Mouse (Mus musculus): ENCODE results near the gene Thrb. TPM values are rescaled to one million over a fixed set of nuclear protein-coding genes. Genes with fewer than 3 reads are reported as not detected.

Thrb gene
- total and polyA plus RNA-seq, 3 experiments, result not detected

DNA sequence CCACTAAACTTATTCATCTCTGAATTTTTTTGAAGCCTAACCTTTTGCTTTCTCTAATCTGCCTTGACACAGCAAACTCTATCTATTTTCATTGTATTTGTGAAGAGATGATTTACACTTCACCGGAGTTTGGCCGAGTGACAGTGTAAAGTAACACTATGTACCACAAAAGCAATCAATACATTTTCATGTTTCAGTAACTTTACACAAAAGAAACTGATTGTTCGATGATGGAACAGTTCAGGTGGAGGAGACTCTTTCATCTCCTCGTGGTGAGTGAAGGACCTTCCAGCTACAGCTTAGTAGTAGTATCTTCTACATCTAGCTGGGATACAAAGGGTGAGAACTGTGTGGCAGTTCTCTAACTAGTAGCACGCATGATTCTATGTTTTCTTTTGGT is 5.0 kb upstream of the Thrb start (continued):
- no peak for TF ChIP-seq USF2 (IDR thresholded peaks at IDR 0.05; ENCODE audit: borderline replicate concordance in 1 of 2, insufficient read depth in 1 of 2, low read depth in 1 of 2, low read length in 2 of 2)
- no peak for TF ChIP-seq RCOR1 (IDR thresholded peaks at IDR 0.05; ENCODE audit: low read depth, low read length)
- TF ChIP-seq MYB (IDR thresholded peaks at IDR 0.05; ENCODE audit: low read depth, low read length), result no peak

- H3K9ac ChIP-seq (ENCODE audit: control insufficient read depth, low read depth, low read length, poor library complexity, severe bottlenecking), result no peak overlapping the region
- H3K4me3 ChIP-seq (ENCODE audit: control insufficient read depth in 1 of 2, insufficient read depth in 1 of 2, low read depth in 2 of 2, low read length in 2 of 2), result no peak overlapping the region
- H3K4me1 ChIP-seq (ENCODE audit: control insufficient read depth in 1 of 2, insufficient read depth in 2 of 2, low read length in 2 of 2), result no peaks in the 10 kb centered on the region
- TF ChIP-seq RAD21 (IDR thresholded peaks at IDR 0.05; ENCODE audit: low read depth, low read length), result no peak
- no peak for TF ChIP-seq MXI1 (IDR thresholded peaks at IDR 0.05; ENCODE audit: low read depth, low read length)
- TF ChIP-seq MAX (IDR thresholded peaks at IDR 0.05; ENCODE audit: low read length), result no peak
- no peak for TF ChIP-seq GATA1 (IDR thresholded peaks at IDR 0.05; ENCODE audit: low read depth, low read length)
- TF ChIP-seq POLR2A (IDR thresholded peaks at IDR 0.05; ENCODE audit: control insufficient read depth in 1 of 2, insufficient read depth in 1 of 2, low read depth in 1 of 2, low read length in 2 of 2, poor library complexity in 1 of 2), result no peak
- TF ChIP-seq SMC3 (IDR thresholded peaks at IDR 0.05; ENCODE audit: low read depth, low read length), result no peak
- no peak for TF ChIP-seq ZKSCAN1 (IDR thresholded peaks at IDR 0.05; ENCODE audit: low read depth, low read length)
- TF ChIP-seq ETS1 (IDR thresholded peaks at IDR 0.05; ENCODE audit: low read depth, low read length), result no peak
- no peak for TF ChIP-seq ZC3H11A (IDR thresholded peaks at IDR 0.05; ENCODE audit: low read depth, low read length)
- no peak for TF ChIP-seq MEF2A (IDR thresholded peaks at IDR 0.05; ENCODE audit: extremely low read depth, insufficient replicate concordance, low read depth, low read length, poor library complexity, severe bottlenecking)
- H3K27ac ChIP-seq (ENCODE audit: control insufficient read depth, low read depth, low read length), result no peak overlapping the region
- no peaks in the 10 kb centered on the region for H3K9me3 ChIP-seq (replicated peaks; ENCODE audit: insufficient read depth, low read length)
- no peaks in the 10 kb centered on the region for H3K27me3 ChIP-seq (ENCODE audit: control insufficient read depth in 1 of 2, insufficient read depth in 2 of 2, low read length in 2 of 2)
- no peak for DNase-seq (ENCODE audit: low read depth, low spot score)
- no peaks in the 10 kb centered on the region for H3K36me3 ChIP-seq (ENCODE audit: control insufficient read depth in 1 of 2, insufficient read depth in 2 of 2, low read length in 2 of 2)
- no peaks in the 10 kb centered on the region for H3K79me2 ChIP-seq (ENCODE audit: control insufficient read depth, insufficient read depth, low read length, poor library complexity)
Observed at GRCm38 (mm10) chr14:17659031-17659430, 1.0 kb upstream of the Thrb start.

- DNase-seq (ENCODE audit: low read depth, low spot score), result no peak
- Histone ChIP-seq H3K36me3 (ENCODE audit: control insufficient read depth in 1 of 2, insufficient read depth in 2 of 2, low read length in 2 of 2) (no peaks in the 10 kb centered on the region), H3K9me3 (replicated peaks; ENCODE audit: insufficient read depth, low read length) (no peaks in the 10 kb centered on the region), H3K27me3 (ENCODE audit: control insufficient read depth in 1 of 2, insufficient read depth in 2 of 2, low read length in 2 of 2) (no peaks in the 10 kb centered on the region), H3K9ac (ENCODE audit: control insufficient read depth, low read depth, low read length, poor library complexity, severe bottlenecking) (no peak overlapping the region), H3K4me1 (ENCODE audit: control insufficient read depth in 1 of 2, insufficient read depth in 2 of 2, low read length in 2 of 2) (no peaks in the 10 kb centered on the region), H3K4me3 (ENCODE audit: control insufficient read depth in 1 of 2, insufficient read depth in 1 of 2, low read depth in 2 of 2, low read length in 2 of 2) (no peak overlapping the region), H3K27ac (ENCODE audit: control insufficient read depth, low read depth, low read length) (no peak overlapping the region), H3K79me2 (ENCODE audit: control insufficient read depth, insufficient read depth, low read length, poor library complexity) (no peaks in the 10 kb centered on the region)
- TF ChIP-seq MYB (IDR thresholded peaks at IDR 0.05; ENCODE audit: low read depth, low read length) (no peak), GATA1 (IDR thresholded peaks at IDR 0.05; ENCODE audit: low read depth, low read length) (no peak), SMC3 (IDR thresholded peaks at IDR 0.05; ENCODE audit: low read depth, low read length) (no peak), POLR2AphosphoS2 (IDR thresholded peaks at IDR 0.05; ENCODE audit: low read length) (no peak), HCFC1 (IDR thresholded peaks at IDR 0.05; ENCODE audit: low read depth, low read length) (no peak), BHLHE40 (IDR thresholded peaks at IDR 0.05; ENCODE audit: borderline replicate concordance, low read depth, low read length) (no peak), MXI1 (IDR thresholded peaks at IDR 0.05; ENCODE audit: low read depth, low read length) (no peak), ZNF384 (IDR thresholded peaks at IDR 0.05; ENCODE audit: low read depth, low read length) (no peak), MAZ (IDR thresholded peaks at IDR 0.05; ENCODE audit: low read depth, low read length) (no peak), E2F4 (IDR thresholded peaks at IDR 0.05; ENCODE audit: borderline replicate concordance, low read depth, low read length) (no peak), RAD21 (IDR thresholded peaks at IDR 0.05; ENCODE audit: low read depth, low read length) (no peak), EP300 (IDR thresholded peaks at IDR 0.05; ENCODE audit: low read depth in 1 of 2, low read length in 2 of 2) (no peak), POLR2AphosphoS5 (IDR thresholded peaks at IDR 0.05; ENCODE audit: borderline replicate concordance, low read depth, low read length) (no peak), TCF12 (IDR thresholded peaks at IDR 0.05; ENCODE audit: low read depth, low read length) (no peak), UBTF (IDR thresholded peaks at IDR 0.05; ENCODE audit: borderline replicate concordance, insufficient read depth, low read depth, low read length) (no peak), MYC (IDR thresholded peaks at IDR 0.05; ENCODE audit: low read depth, low read length) (no peak)
Observed at GRCm38 (mm10) chr14:17660329-17661099, 453 bp downstream of the Thrb start.
